Mouse (Mus musculus) hindbrain, embryonic 11.5 days (tissue): Measurements from ENCODE around the gene Arfgap3. TPM values are rescaled to one million over a fixed set of nuclear protein-coding genes. Genes with fewer than 3 reads are reported as not detected.

Source experiments
- ATAC-seq: fragments of 200-750 bp; cut with Nextera tagmentation; 2 replicates; pipeline ENCODE4 v1.8.0; 2017; ENCODE audit warnings: mild to moderate bottlenecking, moderate TSS enrichment, moderate library complexity; ENCODE audit not compliant: low FRiP score
- DNase-seq: peaks from one replicate; pipeline ENCODE4 v3.0.0-alpha.2; 2015; ENCODE audit warnings: low spot score
- H3K27ac ChIP-seq: fragments of 300-500 bp; sonication (generic); 2 replicates; pipeline ENCODE4 v1.5.1; 2014; ENCODE audit warnings: mild to moderate bottlenecking, low read depth, low read length
- H3K27me3 ChIP-seq: fragments of 300-500 bp; sonication (generic); 2 replicates; pipeline ENCODE4 v1.6.1; 2014; ENCODE audit warnings: mild to moderate bottlenecking, low read length, moderate library complexity, mixed read lengths; ENCODE audit not compliant: control insufficient read depth, insufficient read depth
- H3K36me3 ChIP-seq: fragments of 300-500 bp; sonication (generic); 2 replicates; pipeline ENCODE4 v1.6.1; 2014; ENCODE audit warnings: mild to moderate bottlenecking, low read length, moderate library complexity, mixed read lengths; ENCODE audit not compliant: control insufficient read depth, insufficient read depth
- H3K4me1 ChIP-seq: fragments of 300-500 bp; sonication (generic); replicated peaks from 2 replicates; pipeline ENCODE4 v1.6.1; 2014; ENCODE audit warnings: low read length, mixed read lengths; ENCODE audit not compliant: control insufficient read depth, insufficient read depth
- H3K4me2 ChIP-seq: fragments of 300-500 bp; sonication (generic); replicated peaks from 2 replicates; pipeline ENCODE4 v1.6.1; 2014; ENCODE audit warnings: mild to moderate bottlenecking, low read depth, low read length
- H3K4me3 ChIP-seq: fragments of 300-500 bp; sonication (generic); 2 replicates; pipeline ENCODE4 v1.5.1; 2014; ENCODE audit warnings: low read depth, low read length
- H3K9ac ChIP-seq: fragments of 300-500 bp; sonication (generic); 2 replicates; pipeline ENCODE4 v1.6.1; 2014; ENCODE audit warnings: low read depth, low read length
- H3K9me3 ChIP-seq: fragments of 300-500 bp; sonication (generic); 2 replicates; pipeline ENCODE4 v1.6.1; 2016; ENCODE audit warnings: low read length; ENCODE audit not compliant: control insufficient read depth
- WGBS: fragments of 180-500 bp; shearing (Covaris S2); extraction: QIAGEN DNeasy Blood & Tissue Kit; methylation state at CpG from one replicate; pipeline ENCODE4 v1.1.7; 2014; 5-methylcytosine and 5-hydroxymethylcytosine counted together
- polyA plus RNA-seq: library from polyadenylated mRNA; unstranded; fragments of >200 nt; fragmentation: Nextera tagmentation; extraction: Ambion mirVana; gene quantifications from 2 replicates; pipeline ENCODE4 v1.2.1, GENCODE M21; 2014

The Arfgap3 gene
- polyA plus RNA-seq, 1 experiment from 2014 or later: 40.1 TPM

DNA sequence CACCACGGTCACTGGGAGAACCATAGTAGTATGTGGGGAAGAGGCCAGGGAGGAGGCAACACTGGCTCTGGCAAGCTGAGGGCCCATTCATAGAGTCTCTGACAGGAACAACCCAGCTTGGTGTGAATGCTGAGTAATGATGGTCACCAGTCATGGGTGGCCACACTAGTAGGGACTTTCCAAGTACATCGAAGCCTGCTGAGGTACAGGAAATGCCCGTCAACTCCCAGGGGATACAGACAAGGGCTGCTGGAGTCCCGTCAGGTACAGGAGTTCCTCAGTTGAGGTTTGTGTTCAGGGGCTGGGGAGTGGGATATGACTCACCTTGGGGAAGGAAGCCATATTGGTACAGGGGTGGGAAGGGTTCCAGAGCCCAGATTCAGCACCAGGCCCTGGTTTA lies 54.0 kb downstream of the Arfgap3 start:
- Histone ChIP-seq H3K4me1 (no peaks in the 10 kb centered on the region), H3K4me2 (no peak overlapping the region), H3K27me3 (no peaks in the 10 kb centered on the region), H3K36me3 (no peaks in the 10 kb centered on the region), H3K9me3 (no peaks in the 10 kb centered on the region), H3K9ac (no peak overlapping the region), H3K27ac (no peak overlapping the region), H3K4me3 (no peak overlapping the region)
- ATAC-seq: no peak
- WGBS: 82% methylated on average over 4 of the region's 4 CpGs
- no peak for DNase-seq

DNA sequence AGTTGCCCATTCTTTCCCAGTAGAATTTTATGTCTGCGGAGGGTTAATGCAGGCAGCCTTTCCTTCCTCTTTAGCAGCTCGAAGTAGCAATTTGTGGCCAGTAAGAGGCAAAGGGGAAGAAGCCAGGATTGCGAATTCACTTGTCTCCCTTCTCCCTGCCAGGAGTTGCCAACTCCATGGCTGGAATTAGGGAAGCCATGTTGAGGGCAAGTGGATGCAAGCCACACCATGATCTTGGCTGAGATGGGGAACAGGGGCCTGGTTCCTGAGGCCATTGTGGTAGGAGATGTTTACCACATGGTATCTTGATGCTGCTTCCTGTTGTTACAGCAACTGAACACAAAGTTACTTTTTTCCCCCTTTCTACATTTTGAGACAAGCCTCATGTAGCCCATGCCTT lies 55.1 kb downstream of the Arfgap3 start:
- ATAC-seq (no peak), DNase-seq (no peak)
- no peak overlapping the region for H3K27ac ChIP-seq
- H3K9ac ChIP-seq: no peak overlapping the region
- H3K27me3 ChIP-seq: no peaks in the 10 kb centered on the region
- H3K36me3 ChIP-seq: no peaks in the 10 kb centered on the region
- H3K4me2 ChIP-seq: no peak overlapping the region
- no peaks in the 10 kb centered on the region for H3K4me1 ChIP-seq
- 97% methylated on average over 3 of the region's 3 CpGs for WGBS
- no peak overlapping the region for H3K4me3 ChIP-seq
- H3K9me3 ChIP-seq: no peaks in the 10 kb centered on the region

DNA sequence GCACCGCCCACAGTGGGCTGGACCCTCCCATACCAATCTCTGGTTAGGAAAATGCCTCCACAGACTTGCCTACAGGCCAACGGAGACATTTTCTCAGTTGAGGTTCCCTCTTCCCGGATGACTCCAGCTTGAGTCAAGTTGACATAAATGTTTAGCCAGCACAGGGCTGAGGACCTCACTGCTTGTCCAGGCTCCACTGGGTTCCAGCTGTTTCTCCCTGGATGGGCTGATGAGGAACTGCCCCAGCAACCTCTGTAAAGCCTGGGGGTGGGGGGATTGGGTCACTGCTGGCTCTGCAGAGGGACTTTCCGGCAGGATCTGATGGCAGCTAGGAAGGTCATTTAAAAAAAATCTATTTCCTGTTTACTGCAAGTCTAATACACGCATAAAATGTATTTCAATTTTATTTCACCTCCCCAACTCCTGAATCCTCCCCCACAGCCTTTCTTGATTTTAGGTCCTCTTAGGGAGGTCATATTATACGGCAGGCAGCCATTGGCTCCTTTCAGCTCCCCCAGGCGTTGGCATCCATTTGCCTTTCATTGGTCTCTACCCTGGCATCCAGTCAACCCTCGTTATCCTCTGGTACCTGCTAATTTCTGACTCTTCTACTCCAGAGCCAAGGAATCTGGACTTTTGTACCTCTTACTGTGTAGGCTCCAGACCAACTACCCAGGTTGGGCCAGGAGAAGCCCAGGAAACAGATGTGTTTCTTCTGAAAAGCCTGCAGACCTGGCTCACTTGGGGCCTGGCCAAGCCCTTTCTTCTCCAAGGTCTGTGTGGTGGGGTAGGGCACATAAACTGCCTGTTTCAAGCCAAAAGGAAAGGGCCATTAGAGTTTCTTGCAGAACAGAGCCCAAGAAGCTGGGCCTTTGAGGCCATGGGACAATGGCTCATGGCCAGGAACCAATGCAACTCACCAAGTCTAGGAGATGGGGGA lies 56.1 kb downstream of the Arfgap3 start:
- H3K9ac ChIP-seq: no peak overlapping the region
- no peak overlapping the region for H3K4me3 ChIP-seq
- no peaks in the 10 kb centered on the region for H3K4me1 ChIP-seq
- H3K27me3 ChIP-seq: no peaks in the 10 kb centered on the region
- H3K9me3 ChIP-seq: no peaks in the 10 kb centered on the region
- no peaks in the 10 kb centered on the region for H3K36me3 ChIP-seq
- DNase-seq: no peak
- ATAC-seq: no peak
- no peak overlapping the region for H3K4me2 ChIP-seq
- 91% methylated on average over 8 of the region's 8 CpGs for WGBS
- H3K27ac ChIP-seq: no peak overlapping the region

DNA sequence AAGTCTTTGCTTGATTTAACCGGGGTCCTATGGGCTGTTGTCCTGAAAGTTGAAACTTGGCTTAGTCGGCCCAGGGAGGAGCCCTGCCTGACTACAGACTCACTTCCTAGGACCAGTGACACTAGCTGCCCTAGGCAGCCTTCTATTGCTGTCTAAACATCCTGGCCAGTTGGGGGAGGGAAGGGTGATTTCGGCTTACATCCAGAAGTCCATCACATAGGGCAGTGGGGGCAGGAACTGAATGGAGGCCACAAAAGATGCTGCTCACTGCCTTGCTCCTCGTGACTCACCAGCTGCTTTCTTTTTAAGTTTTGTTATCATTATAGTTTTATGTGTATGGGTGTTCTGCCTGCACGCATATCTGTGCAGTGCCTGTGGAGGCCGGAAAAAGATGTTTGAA lies 56.9 kb downstream of the Arfgap3 start:
- DNase-seq: no peak
- Histone ChIP-seq H3K9me3 (no peaks in the 10 kb centered on the region), H3K4me2 (no peak overlapping the region), H3K36me3 (no peaks in the 10 kb centered on the region), H3K27me3 (no peaks in the 10 kb centered on the region), H3K4me1 (no peaks in the 10 kb centered on the region), H3K4me3 (no peak overlapping the region), H3K9ac (no peak overlapping the region), H3K27ac (no peak overlapping the region)
- 72% methylated on average over 6 of the region's 6 CpGs for WGBS
- no peak for ATAC-seq

DNA sequence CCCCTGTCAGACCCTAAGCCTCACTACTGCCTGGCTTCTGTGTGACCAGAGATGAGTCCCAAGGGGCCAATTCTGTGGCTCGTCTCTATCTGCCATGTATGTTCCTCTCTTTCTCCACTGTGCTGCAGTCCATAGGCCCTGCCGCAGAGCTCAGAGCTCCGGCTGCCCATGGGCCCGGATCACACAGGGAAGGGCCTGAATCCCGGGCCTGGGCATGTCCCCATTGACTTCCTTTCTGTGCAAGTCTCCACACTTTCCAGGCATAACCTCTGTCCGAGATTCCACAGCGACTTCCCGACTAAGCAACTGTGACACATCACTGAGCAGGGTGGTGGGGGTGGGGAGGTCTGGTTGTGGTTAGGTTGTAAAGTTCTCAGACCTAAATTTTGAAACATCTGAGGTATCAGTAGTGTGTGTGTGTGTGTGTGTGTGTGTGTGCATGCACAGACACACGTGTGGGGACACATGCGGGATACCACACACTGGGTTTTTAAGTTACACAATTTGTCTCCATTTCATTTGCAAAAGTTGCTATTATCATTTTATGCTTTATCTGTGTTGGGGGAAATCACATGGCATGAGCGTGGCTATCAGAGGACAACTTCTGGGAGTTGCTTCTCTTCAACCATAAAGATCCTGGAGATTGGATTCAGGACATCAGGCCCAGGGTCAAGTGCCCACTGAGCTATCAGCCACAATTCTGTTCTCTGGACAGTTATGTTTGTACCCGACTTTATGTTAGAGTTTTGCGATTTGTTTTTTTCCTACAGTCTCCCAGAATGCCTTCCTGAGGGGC lies 57.6 kb downstream of the Arfgap3 start:
- Histone ChIP-seq H3K4me1 (no peaks in the 10 kb centered on the region), H3K4me2 (no peak overlapping the region), H3K9me3 (no peaks in the 10 kb centered on the region), H3K27ac (no peak overlapping the region), H3K27me3 (no peaks in the 10 kb centered on the region), H3K36me3 (no peaks in the 10 kb centered on the region), H3K4me3 (no peak overlapping the region), H3K9ac (no peak overlapping the region)
- 86% methylated on average over 13 of the region's 13 CpGs for WGBS
- DNase-seq: no peak
- ATAC-seq: no peak

DNA sequence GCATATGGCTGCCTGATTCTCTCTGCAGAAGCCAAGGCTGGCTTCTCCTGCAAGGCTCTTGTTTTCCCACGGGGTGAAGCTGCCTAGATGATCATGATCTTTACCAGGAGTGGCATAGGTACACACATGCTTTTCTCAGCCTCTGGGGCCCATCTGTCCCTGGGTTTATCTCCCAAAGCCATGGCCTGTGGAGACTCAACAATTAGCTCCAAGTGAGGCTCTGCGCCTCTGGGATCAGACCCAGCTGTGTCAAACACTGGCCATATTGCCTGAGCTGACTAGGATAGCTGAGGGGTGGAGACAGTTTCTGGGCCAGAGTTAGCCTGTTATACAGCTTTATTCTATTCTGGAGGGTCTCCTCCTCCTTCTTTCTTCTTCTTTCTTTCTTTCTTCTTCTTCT lies 59.1 kb downstream of the Arfgap3 start:
- Histone ChIP-seq H3K4me1 (no peaks in the 10 kb centered on the region), H3K36me3 (no peaks in the 10 kb centered on the region), H3K9me3 (no peaks in the 10 kb centered on the region), H3K4me2 (no peak overlapping the region), H3K27ac (no peak overlapping the region), H3K9ac (no peak overlapping the region), H3K4me3 (no peak overlapping the region), H3K27me3 (no peaks in the 10 kb centered on the region)
- no peak for DNase-seq
- 76% methylated on average over 2 of the region's 2 CpGs for WGBS
- ATAC-seq: no peak

DNA sequence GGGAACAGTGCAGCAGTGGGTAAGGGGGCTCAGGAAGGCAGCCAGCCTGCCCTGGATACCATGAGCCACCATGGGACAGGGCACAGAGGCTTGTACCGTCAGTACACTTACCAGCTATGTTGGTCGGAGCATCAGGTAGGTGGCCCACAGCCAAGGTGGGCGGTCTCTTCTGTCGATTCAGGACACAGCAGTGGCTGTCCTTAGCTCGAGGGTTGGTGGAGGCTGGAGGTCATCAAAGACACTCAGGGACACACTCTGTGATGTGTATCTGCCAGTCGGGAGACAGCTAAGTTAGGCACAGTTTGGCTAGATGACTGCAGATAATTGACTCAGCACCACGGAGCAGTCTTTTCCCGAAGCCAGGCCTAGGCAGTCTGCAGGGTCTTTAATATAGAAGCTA lies 65.2 kb downstream of the Arfgap3 start:
- ATAC-seq: no peak
- no peaks in the 10 kb centered on the region for H3K9me3 ChIP-seq
- no peak overlapping the region for H3K9ac ChIP-seq
- H3K36me3 ChIP-seq: no peaks in the 10 kb centered on the region
- H3K4me1 ChIP-seq: no peaks in the 10 kb centered on the region
- WGBS: 84% methylated on average over 8 of the region's 8 CpGs
- H3K27me3 ChIP-seq: no peaks in the 10 kb centered on the region
- no peak overlapping the region for H3K4me3 ChIP-seq
- no peak for DNase-seq
- no peak overlapping the region for H3K27ac ChIP-seq
- no peak overlapping the region for H3K4me2 ChIP-seq

DNA sequence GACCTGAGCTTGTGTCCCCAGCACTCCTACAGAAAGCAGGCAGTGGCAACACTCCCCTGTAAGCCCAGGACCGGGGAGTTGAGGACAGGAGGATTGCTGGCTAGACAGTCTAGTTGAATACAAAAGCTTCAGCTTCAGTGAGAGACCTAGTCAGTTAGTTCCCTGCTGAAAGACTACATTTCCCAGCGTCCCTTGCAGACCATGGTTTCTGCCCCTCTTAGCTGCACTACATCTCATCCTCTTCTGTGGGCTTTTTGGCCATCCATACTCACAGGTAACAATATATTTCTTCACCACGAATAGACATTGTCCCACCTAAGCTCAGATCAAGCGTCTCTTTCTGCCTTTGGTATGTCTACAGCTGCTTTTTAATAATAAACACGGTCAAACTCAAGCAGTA lies 67.7 kb downstream of the Arfgap3 start:
- Histone ChIP-seq H3K4me2 (no peak overlapping the region), H3K9me3 (no peaks in the 10 kb centered on the region), H3K27me3 (no peaks in the 10 kb centered on the region), H3K36me3 (no peaks in the 10 kb centered on the region), H3K27ac (no peak overlapping the region), H3K4me1 (no peaks in the 10 kb centered on the region), H3K9ac (no peak overlapping the region), H3K4me3 (no peak overlapping the region)
- DNase-seq (no peak), ATAC-seq (no peak)
- 76% methylated on average over 5 of the region's 5 CpGs for WGBS
